Mouse (Mus musculus): Measurements from ENCODE around the gene Kbtbd8.

Gene Kbtbd8

DNA sequence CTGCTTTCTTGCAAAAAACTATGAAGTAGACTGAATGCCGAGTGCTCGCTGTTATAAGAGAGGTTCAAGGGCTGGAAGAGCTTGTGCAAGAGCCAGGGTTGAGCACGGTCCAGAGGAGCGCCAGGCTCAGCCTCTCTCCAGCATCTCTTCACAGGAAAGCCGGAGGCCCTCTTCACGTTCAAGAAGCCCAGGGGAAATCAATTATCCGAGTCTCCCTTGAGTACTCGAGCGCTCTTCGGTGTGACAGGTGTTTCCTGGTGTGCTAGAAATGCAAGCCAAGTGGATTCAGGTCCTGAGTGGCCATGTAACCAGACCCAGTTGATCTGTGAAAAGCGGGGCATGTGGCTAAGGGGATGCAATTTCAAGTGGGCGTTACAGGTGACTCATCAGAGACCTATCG is at the start of gene Kbtbd8:
Gene Kbtbd8, plus strand, starts transcription at position 295 of the 400 bp plus-strand sequence.
- in situ Hi-C loops (cut with MboI, MseI): loop anchor here (25.0 kb wide), 1 partner anchor 595 kb away; the partner anchor contains the start of gene Suclg2

GRCm38 (mm10) chr6:95069753-95070152 is 47.3 kb upstream of the Kbtbd8 start:
- in situ Hi-C loops (cut with MboI, MseI): loop anchor here (10.0 to 25.0 kb wide), 2 partner anchors 1775 to 1943 kb away; no protein-coding TSS in a partner anchor

DNA sequence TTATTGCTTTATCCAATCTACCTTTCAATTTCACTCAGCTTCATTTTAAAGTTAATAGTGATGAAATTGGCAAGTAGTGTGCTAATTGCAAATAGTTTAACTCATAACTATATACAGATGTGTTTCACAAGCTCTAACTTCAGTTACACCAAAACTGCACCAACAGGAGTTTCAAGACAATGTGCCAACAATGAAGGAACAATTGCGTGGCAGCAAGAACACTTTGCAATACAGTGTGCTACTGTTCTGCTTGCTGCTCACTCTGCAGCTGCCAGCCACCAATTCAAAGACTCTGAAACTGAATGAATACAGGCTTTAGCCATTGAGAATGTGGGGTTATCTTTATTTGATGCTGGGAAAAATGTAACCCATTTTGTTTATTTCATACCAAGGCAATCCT is 31.8 kb upstream of the Kbtbd8 start:
- in situ Hi-C loops (cut with MboI, MseI): no loop called here

GRCm38 (mm10) chr6:95087154-95087846 is 29.7 kb upstream of the Kbtbd8 start:
- in situ Hi-C loops (cut with MboI, MseI): no loop called here

DNA sequence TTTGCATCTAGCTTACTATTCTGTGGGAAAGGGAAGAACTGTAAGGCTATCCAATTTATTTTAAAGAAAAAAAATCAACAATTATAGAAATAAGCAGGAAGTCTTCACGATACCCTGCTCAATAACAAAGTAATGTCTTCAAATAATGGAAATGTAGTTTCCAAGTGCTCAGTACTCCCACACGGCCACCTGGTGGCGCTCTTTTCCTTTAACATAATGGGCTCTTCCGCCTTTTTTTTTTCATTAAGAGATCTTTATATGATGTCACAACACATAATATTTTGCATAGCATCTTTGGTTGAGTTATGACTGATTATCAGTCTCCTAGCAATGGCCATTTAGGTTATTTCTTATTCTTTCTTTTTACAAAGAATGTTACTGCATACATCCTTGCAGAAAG is 29.0 kb upstream of the Kbtbd8 start:
- in situ Hi-C loops (cut with MboI, MseI): no loop called here

DNA sequence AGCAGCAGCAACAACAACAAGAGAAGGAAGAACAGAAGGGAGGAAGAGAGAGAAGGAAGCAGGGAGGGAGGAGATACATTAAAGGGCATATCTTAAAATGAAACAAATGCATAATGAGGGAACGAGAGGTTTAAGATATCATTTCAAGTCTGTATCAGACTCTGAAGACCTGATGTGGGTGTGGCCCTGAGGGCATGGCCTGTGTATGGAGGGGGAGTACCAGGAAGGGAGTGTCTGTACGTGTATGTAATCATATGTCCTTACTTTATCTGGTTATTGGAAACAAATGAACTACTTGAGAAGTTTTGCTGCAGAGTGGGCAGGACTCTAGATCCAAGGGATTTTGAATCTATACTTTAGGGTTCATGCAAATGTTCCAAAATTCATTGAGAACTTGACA is 22.3 kb upstream of the Kbtbd8 start:
- in situ Hi-C loops (cut with MboI, MseI): no loop called here

DNA sequence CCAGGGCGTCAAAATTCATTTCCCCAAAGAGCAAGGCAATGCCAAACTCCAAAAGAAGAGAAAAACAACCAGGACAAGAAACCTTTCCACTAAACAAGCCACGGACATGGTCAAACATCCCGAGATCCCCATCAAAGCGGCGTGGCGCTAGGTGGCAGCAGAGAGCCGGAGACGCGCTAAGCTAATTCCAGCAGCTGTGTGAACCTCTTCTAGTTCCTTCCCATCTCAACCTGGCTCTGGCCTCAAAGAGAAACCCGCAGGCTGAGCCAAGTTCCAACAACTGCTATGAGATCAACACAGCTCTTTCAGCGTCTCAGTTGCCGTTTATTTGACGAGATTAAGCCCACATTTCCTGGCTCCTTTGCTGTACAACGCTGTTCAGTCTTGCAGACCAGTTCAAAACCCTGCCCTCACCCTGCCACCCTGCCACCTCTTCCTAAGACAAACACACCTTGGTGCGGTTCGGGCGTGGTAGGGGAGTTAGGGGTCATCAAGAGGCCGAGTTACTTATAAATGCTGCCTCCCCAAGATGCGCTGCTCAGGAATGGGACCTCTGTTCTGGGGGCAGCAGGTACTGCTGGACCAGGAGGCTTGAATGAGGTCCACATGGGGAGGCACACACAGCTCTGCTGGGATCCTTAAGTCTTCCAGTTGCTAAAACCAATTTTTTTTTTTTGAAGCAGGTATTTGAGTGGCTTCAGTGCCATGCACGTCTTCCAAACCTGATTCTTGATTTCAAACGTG is 18.5 kb upstream of the Kbtbd8 start:
- in situ Hi-C loops (cut with MboI, MseI): no loop called here

DNA sequence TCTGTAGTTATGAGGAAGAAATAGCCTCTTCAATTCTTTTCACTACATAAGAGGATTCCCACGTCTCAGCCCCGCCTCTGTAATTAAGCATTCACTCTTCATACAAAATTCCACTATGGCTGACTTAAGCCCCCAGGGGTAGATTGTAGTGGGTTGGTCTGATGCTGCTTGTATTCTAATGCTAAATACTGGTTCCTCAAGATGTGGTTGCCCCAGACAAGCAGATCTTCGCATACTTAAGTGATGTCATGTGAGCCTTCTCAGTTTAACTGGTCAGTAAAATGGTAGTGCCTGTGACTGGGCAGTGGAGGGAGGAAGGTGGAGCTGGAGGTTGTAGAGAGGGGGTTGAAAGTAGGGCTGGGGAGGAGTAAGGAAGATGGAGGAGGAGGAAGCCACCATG is 13.3 kb upstream of the Kbtbd8 start:
- in situ Hi-C loops (cut with MboI, MseI): loop anchor here (25.0 kb wide), 1 partner anchor 609 kb away; the partner anchor contains the start of gene Suclg2

DNA sequence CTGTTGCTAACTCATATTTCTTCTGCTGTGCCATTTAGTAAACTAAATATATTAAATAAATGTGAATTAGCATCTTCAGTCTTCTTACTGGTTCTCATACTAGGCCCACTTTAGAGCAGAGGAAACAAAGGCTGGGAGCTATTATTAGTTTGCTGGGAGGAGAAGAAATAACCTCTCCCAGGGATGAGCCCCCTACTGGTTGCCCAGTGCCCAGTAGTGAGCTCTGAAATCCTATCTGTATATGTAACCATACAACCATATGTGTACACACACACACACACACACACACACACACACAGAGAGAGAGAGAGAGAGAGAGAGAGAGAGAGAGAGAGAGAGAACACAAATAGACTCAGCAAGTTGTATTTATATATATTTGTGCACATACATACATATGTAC is 8.6 kb upstream of the Kbtbd8 start:
- in situ Hi-C loops (cut with MboI, MseI): loop anchor here (25.0 kb wide), 1 partner anchor 604 kb away; the partner anchor contains the start of gene Suclg2

DNA sequence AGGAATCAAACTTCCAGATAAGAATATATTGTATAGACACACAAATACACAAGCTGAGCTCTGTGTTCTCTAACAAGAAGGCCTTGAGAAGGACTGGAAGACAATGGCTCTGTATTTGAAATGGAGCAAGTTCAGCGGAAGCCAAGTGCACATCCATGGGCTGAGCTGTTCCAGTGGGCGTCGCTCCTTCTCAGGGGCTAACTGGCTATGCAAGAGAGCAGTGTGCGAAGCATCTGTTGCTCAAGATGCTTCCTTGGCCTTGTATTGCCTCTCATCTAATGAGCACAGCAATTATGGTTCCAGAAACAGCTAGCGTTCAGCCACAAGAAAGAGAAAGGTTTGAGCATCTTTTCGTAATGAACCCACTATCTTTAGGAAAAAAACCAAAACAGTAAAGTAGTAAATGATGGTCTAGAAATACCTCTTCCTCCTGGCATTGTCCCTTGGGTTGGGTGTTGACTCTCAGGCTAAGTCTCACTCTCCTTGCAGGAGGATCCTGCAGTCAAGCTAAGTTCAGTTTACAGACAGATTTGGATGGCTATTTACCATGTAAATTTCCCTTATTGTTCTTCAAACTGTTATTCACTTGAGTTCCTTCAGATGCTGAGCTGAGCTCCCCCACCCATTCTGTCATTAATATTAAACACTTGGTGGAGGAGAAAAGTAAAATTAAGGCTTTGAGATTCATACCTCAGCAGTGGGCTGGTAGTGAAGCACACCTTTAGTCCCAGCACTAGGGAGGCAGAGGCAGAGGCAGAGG is 7.2 kb upstream of the Kbtbd8 start:
- in situ Hi-C loops (cut with MboI, MseI): loop anchor here (25.0 kb wide), 1 partner anchor 602 kb away; the partner anchor contains the start of gene Suclg2

GRCm38 (mm10) chr6:95112015-95112414 is 5.0 kb upstream of the Kbtbd8 start:
- in situ Hi-C loops (cut with MboI, MseI): loop anchor here (25.0 kb wide), 1 partner anchor 600 kb away; the partner anchor contains the start of gene Suclg2

GRCm38 (mm10) chr6:95116513-95116912 is 527 bp upstream of the Kbtbd8 start:
- in situ Hi-C loops (cut with MboI, MseI): loop anchor here (25.0 kb wide), 1 partner anchor 596 kb away; the partner anchor contains the start of gene Suclg2

- in situ Hi-C loops (cut with MboI, MseI): loop anchor here (25.0 kb wide), 1 partner anchor 594 kb away; the partner anchor contains the start of gene Suclg2
Observed at GRCm38 (mm10) chr6:95117614-95118541, 838 bp downstream of the Kbtbd8 start.

- in situ Hi-C loops (cut with MboI, MseI): loop anchor here (25.0 kb wide), 1 partner anchor 593 kb away; the partner anchor contains the start of gene Suclg2
Observed at GRCm38 (mm10) chr6:95119389-95119788, 2.3 kb downstream of the Kbtbd8 start.

DNA sequence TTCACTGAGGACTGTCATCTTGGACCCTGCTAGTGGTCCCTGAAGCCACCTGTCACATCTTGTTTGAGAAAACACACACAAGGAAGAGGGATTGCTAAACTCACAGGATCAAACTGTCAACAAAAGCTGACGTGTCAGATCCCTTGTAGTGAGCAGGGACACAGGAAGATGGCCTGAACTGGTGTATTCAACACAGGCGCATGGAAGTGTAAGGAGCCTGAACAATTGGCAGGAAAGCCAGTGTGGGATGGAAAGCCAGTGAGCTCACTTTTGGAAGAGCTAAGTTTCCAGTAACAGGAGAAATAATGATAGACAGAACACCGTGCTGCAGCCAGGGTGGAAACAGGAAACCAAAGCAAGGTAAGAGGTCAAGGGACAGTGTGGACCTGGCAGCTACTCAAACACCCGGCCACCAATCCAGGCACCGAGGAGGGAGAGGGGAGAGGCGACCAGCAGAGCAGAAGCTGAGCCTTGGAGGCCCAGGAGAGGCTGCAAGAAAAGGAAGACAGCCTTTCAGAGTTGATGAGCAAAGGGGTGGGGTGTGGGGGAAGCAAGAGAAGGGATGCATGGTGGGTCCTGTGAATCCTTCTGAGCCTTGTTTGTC is 33.0 kb downstream of the Kbtbd8 start:
- in situ Hi-C loops (cut with MboI, MseI): no loop called here

- in situ Hi-C loops (cut with MboI, MseI): no loop called here
Observed at GRCm38 (mm10) chr6:95150885-95151284, 33.8 kb downstream of the Kbtbd8 start.

DNA sequence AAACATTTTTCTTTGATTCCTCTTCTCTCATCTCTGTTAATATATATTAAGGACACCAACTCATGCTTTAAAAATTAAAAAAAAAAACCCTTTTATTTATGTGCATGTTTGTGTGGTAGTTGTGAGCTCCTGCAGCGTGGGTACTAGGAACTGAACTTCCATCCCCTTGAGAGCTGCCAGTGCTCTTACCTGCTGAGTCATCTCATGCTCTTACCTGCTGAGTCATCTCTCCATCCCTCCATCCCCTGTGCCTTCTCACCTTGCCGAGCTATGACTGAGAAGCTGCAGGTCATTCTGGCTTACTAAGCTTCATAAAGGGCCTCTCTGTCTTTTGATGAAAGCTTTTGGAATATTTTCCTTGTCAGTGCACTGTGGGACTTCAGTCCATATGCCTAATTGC is 34.5 kb downstream of the Kbtbd8 start:
- in situ Hi-C loops (cut with MboI, MseI): no loop called here

GRCm38 (mm10) chr6:95163965-95164364 is 46.9 kb downstream of the Kbtbd8 start:
- in situ Hi-C loops (cut with MboI, MseI): no loop called here

- in situ Hi-C loops (cut with MboI, MseI): no loop called here
Observed at GRCm38 (mm10) chr6:95165630-95166029, 48.6 kb downstream of the Kbtbd8 start.

DNA sequence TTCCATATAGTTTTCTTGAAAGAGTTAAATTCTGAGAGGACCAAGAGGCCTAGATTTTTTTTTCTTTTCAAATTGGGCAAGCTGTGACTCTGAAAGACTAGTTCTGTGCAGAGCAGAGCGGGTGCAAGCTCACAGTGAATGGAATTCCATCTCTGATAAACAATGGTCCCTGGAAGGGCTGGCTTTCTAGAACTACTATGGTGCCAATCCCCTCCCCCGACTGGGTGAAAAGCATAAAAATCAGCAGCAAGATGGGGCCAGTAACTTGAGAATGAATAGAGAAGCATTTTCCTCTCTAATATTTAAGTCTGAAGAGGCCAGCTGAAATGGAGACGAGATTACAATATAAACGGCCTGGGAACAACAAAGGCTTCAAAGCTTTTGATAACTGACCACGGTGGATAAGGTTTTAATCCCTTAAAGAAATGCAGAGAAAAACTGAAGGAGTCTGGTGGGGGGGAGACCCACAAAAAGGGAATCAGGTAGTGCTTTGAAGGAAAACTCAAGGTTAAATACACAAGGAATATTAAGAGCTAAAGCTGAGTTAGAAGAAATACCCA is 50.7 kb downstream of the Kbtbd8 start:
- in situ Hi-C loops (cut with MboI, MseI): no loop called here
